Mouse (Mus musculus): ENCODE measurements at regions not wholly inside any gene's neighbourhood (a gene's known extent, or its start where the extent isn't known, plus 50 kb on each side); places are given as distances from the start of the nearest gene placed in this dataset.

DNA sequence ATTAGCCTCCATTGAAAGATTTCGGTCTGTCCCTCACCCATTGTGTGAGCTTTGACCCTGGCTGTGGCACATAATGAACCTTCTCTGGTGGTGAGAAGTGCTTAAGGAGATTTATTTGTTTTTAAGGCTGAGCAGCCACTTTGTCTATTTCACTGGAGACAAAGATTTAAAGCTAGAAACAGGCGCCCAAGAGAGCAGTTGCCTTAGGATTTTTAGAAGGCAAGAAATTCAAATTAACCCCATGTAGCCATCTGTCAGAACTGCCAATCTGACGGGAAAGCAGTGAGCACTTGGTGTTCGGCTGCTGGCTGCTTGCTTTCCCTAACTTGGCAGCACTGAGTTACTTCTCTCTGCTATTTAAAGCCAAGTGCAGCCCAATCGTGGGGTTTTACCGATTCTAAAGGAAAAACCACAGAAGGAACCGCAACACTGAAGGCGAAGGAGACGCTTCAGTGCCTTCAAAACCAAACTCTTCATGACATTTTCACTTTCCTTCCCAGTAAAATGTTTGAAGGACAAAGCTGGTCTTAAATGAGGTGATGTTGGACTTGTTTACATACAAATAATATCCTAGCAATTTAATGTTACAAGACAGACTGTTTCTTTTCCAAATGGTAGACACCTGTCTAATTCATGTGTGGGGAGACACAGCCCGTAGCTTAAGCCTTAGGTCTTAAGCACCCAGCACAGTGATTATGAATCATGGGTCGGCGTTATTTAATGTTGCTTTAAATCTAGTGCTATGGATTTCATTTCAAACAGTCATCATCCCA is 88.9 kb upstream of the Ptpn13 start:
- no peak overlapping the region for H3K27ac ChIP-seq (ENCODE audit: control insufficient read depth, insufficient read depth, low read depth, low read length, poor library complexity)
- no peaks in the 10 kb centered on the region for H3K4me1 ChIP-seq (ENCODE audit: control insufficient read depth, insufficient read depth, low read length)
- H3K4me3 ChIP-seq (replicated peaks; ENCODE audit: control insufficient read depth, low read depth, low read length): no peak overlapping the region
- 12% methylated on average over 12 of the region's 12 CpGs for WGBS
- TF ChIP-seq POLR2A (IDR thresholded peaks at IDR 0.05; ENCODE audit: borderline replicate concordance, control insufficient read depth, low read depth, low read length): no peak
- TF ChIP-seq CTCF (IDR thresholded peaks at IDR 0.05; ENCODE audit: control insufficient read depth, insufficient read depth, low read length): no peak

DNA sequence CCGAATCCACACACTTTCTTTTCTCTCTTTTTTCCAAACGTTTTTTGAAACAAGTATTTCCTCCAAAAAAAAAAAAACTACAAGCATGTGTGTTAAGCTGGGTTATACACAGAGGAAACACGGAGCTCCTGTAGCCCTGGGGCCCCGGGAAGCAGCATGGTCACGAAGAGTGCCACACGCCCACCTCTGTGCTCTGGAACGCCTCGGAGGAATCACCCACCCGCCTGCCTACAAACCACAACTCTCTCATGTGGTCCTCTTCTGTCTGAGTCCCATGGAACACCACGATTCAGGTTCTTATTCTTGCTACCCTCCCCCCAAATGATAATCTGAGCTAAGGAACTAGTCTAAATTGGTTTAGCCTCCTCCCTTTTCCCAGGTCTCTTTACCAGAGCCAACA is 98.6 kb upstream of the Ptpn13 start:
- no peak overlapping the region for H3K27ac ChIP-seq (ENCODE audit: control insufficient read depth, insufficient read depth, low read depth, low read length, poor library complexity)
- no peaks in the 10 kb centered on the region for H3K4me1 ChIP-seq (ENCODE audit: control insufficient read depth, insufficient read depth, low read length)
- no peak overlapping the region for H3K4me3 ChIP-seq (replicated peaks; ENCODE audit: control insufficient read depth, low read depth, low read length)
- 57% methylated on average over 10 of the region's 10 CpGs for WGBS
- TF ChIP-seq POLR2A (IDR thresholded peaks at IDR 0.05; ENCODE audit: borderline replicate concordance, control insufficient read depth, low read depth, low read length): no peak
- no peak for TF ChIP-seq CTCF (IDR thresholded peaks at IDR 0.05; ENCODE audit: control insufficient read depth, insufficient read depth, low read length)

DNA sequence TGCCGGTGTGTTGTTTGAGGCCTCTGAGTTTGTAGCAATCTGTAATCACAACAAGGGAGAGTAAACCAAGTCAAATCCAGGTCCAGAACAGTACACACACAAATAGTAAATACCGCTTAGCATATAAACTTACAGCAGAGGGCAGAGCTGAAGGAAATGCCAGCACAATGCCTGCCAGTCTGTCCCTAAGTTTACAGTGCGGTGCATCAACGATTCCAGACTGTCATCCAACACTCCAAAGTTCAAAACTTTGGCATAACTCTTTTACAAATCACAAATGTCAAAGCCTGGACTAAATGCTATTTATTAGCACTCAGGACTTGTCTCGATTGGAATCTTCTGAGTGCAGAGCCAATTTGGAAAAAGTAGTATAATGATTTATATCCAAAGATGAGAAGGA is 104.7 kb upstream of the Ptpn13 start:
- no peak overlapping the region for H3K4me3 ChIP-seq (replicated peaks; ENCODE audit: control insufficient read depth, low read depth, low read length)
- H3K27ac ChIP-seq (ENCODE audit: control insufficient read depth, insufficient read depth, low read depth, low read length, poor library complexity): no peak overlapping the region
- TF ChIP-seq CTCF (IDR thresholded peaks at IDR 0.05; ENCODE audit: control insufficient read depth, insufficient read depth, low read length) (no peak), POLR2A (IDR thresholded peaks at IDR 0.05; ENCODE audit: borderline replicate concordance, control insufficient read depth, low read depth, low read length) (no peak)
- H3K4me1 ChIP-seq (ENCODE audit: control insufficient read depth, insufficient read depth, low read length): no peaks in the 10 kb centered on the region
- 79% methylated on average over 5 of the region's 5 CpGs for WGBS

DNA sequence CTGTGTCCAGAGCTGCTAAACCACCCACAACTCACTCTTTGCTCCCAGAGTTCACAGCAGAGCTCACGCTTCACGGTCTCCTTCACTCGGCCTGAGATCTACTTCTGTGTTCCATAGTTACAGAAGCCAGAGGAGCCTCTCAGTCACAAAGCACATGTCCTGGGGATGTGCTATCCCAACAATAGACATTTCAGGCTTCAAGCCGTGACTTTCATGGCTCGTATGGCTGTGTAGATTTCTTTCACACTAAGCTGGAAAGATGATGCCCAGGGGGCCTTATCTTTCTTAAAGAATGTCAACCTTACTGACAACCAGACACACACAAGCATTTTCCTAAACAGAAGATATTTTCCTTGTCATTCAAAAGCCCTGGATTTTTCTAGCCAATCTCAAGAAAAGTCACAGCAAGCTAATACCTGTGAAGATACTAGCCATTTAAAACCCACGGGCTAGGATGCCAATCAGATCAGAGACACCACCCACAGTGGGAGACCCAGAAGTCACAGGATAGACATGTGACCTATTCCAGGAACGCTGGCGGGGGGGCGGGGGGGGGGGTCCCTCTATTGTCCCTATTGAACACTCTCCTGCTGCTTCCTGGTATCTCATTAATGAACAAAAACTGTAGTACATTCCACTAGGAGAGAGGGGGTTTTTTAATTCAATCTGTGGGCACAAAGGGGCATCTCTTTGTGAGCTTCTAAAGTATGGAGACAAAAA is 98.8 kb upstream of the Mapk10 start:
- H3K4me3 ChIP-seq (replicated peaks; ENCODE audit: control insufficient read depth, low read depth, low read length): no peak overlapping the region
- TF ChIP-seq CTCF (IDR thresholded peaks at IDR 0.05; ENCODE audit: control insufficient read depth, insufficient read depth, low read length) (no peak), POLR2A (IDR thresholded peaks at IDR 0.05; ENCODE audit: borderline replicate concordance, control insufficient read depth, low read depth, low read length) (no peak)
- H3K27ac ChIP-seq (ENCODE audit: control insufficient read depth, insufficient read depth, low read depth, low read length, poor library complexity): no peak overlapping the region
- H3K4me1 ChIP-seq (ENCODE audit: control insufficient read depth, insufficient read depth, low read length): no peaks in the 10 kb centered on the region
- 74% methylated on average over 9 of the region's 9 CpGs for WGBS

DNA sequence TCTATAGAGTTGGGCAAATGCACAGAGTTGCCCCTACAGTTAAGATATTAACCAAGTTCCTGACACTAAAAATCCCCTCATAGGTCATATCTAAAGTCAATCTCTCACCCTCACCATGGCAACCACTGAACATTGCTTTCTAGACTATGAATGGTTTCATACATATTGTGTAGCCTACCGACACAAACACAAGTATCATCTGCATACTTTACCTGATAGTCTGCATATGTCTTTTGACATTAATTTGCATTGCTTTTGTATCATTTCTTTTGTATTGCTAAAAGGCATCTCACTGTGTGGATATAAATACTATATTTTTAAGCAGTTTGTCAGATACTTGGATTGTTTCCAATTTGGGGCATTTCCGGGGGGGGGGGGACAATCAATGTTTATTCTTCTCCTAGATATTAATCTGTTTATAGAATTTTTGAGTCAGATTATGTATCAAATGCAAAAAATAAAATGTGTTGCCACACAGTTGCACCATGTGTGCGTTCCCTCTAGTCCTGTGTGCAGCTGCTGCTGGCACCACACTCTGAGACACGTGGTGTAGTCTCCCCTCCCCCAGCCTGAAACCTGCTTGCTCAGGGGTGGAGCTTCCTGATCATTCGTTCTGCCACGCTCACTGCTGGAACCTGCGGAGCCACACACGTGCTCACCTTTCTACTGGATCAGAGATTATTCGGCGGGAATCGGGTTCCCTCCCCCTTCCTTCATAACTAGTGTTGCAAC is 94.7 kb upstream of the Mapk10 start:
- Histone ChIP-seq H3K4me1 (ENCODE audit: control insufficient read depth, insufficient read depth, low read length) (no peaks in the 10 kb centered on the region), H3K27ac (ENCODE audit: control insufficient read depth, insufficient read depth, low read depth, low read length, poor library complexity) (no peak overlapping the region), H3K4me3 (replicated peaks; ENCODE audit: control insufficient read depth, low read depth, low read length) (no peak overlapping the region)
- 78% methylated on average over 11 of the region's 11 CpGs for WGBS
- no peak for TF ChIP-seq POLR2A (IDR thresholded peaks at IDR 0.05; ENCODE audit: borderline replicate concordance, control insufficient read depth, low read depth, low read length)
- no peak for TF ChIP-seq CTCF (IDR thresholded peaks at IDR 0.05; ENCODE audit: control insufficient read depth, insufficient read depth, low read length)

DNA sequence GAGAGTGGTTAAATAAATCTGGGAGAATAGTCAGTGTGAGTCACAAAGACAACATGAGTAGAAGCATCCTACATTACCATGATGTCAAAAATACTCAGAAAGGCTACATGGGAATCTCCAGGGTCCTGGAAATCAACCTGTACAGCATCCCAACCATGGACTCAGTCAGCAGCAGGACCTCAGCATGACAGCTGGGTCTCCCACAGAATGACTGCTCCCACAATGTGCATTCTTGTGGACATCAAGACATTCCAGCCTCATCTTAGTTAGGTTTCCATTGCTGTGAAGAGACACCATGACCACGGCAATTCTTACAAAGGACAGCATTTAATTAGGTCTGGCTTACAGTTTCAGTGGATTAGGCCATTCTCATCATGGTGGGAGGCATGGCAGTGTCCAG is 93.8 kb upstream of the Mapk10 start:
- H3K4me3 ChIP-seq (replicated peaks; ENCODE audit: control insufficient read depth, low read depth, low read length): no peak overlapping the region
- 65% methylated on average over 1 of the region's 1 CpGs for WGBS
- TF ChIP-seq POLR2A (IDR thresholded peaks at IDR 0.05; ENCODE audit: borderline replicate concordance, control insufficient read depth, low read depth, low read length): no peak
- no peak for TF ChIP-seq CTCF (IDR thresholded peaks at IDR 0.05; ENCODE audit: control insufficient read depth, insufficient read depth, low read length)
- no peaks in the 10 kb centered on the region for H3K4me1 ChIP-seq (ENCODE audit: control insufficient read depth, insufficient read depth, low read length)
- H3K27ac ChIP-seq (ENCODE audit: control insufficient read depth, insufficient read depth, low read depth, low read length, poor library complexity): no peak overlapping the region

DNA sequence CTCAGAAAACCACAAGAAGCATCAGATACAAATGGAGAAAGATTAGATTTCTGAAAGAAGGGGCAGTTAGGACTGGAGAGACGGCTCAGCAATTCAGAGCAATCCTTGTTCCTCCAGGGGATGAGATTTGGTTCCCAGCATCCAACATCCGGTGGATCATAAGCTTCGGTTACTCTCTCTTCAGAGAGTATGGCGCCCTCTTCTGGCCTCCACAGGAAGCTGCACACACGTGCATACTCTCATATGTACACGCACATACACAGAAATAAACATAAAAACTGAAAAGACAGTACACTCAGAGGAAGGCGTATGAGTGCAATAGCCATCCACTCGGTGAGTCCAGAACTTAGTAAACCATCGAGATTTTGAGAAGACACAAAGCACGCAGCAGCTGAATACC is 91.6 kb upstream of the Mapk10 start:
- 82% methylated on average over 10 of the region's 10 CpGs for WGBS
- Histone ChIP-seq H3K4me3 (replicated peaks; ENCODE audit: control insufficient read depth, low read depth, low read length) (no peak overlapping the region), H3K27ac (ENCODE audit: control insufficient read depth, insufficient read depth, low read depth, low read length, poor library complexity) (no peak overlapping the region), H3K4me1 (ENCODE audit: control insufficient read depth, insufficient read depth, low read length) (no peaks in the 10 kb centered on the region)
- TF ChIP-seq POLR2A (IDR thresholded peaks at IDR 0.05; ENCODE audit: borderline replicate concordance, control insufficient read depth, low read depth, low read length) (no peak), CTCF (IDR thresholded peaks at IDR 0.05; ENCODE audit: control insufficient read depth, insufficient read depth, low read length) (no peak)

DNA sequence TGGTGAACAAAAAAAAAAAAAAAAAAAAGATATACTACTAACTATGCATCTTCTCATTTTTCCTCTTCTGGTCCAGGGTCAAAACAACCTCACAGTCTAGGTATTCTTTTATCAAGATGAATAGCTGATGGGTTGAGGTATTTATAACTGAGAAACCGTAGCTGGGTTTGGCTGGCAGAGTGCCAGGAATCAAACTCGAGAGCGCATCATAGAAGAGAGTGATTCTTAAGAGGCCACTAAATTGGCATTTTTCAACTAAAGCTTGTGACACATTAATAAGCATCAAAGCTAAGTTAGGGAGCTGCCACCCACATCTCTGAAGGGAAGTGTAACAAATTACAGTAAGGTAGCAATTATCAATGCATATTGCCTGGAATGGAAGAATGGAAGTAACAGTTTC is 90.2 kb upstream of the Mapk10 start:
- no peak overlapping the region for H3K4me3 ChIP-seq (replicated peaks; ENCODE audit: control insufficient read depth, low read depth, low read length)
- H3K27ac ChIP-seq (ENCODE audit: control insufficient read depth, insufficient read depth, low read depth, low read length, poor library complexity): no peak overlapping the region
- 69% methylated on average over 3 of the region's 3 CpGs for WGBS
- TF ChIP-seq POLR2A (IDR thresholded peaks at IDR 0.05; ENCODE audit: borderline replicate concordance, control insufficient read depth, low read depth, low read length) (no peak), CTCF (IDR thresholded peaks at IDR 0.05; ENCODE audit: control insufficient read depth, insufficient read depth, low read length) (no peak)
- no peaks in the 10 kb centered on the region for H3K4me1 ChIP-seq (ENCODE audit: control insufficient read depth, insufficient read depth, low read length)
